Mouse (Mus musculus): ENCODE results near the gene Pld3.

DNA sequence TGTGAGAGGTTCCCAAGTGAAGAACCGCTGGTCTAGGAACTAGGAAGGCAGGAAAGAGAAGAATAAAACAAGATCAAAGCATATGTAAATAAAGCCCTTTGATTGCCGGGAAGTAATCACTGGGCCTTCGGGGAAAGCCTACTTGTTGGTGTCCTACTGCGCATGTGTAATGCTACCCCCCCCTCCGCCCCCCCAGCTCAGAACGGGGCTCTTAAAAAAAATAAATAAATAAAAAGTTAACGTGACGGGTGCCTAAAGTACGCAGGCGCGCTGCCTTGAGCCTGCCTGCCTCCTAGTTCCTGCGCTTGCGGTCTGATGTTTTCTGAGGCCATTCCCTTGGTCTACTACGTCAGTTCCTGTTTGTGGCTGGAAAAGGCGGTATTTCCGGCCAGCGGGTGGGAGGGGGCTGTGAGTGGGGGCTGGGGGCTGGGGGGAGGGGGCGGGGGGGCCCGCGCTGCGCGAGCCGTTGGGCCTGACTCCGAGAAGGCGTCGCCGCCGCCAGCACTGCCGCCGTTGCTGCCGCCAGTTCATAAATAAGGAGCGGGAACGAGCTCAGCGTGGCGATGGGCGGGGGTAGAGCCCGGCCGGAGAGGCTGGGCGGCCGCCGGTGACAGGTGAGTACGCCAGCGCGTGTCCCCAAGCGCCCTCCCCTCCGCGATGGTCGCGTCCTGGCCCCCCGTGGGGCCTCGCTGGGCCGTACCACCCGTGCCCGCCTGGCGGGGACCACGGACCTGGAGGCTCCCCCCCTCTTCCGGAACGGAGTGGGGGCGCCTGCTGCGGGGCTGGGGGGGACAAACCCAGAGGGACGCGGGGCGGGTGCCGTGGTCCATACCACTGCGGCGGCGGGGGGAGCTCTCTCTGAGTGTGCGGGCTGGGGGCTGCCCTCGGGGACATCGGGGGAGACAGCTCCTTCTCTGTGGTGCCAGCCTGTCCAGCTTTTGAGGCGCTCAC lies 38.5 kb upstream of the Pld3 start, which contains the start of gene Akt2:
- no peak for TF ChIP-seq CTCF (IDR thresholded peaks at IDR 0.05; ENCODE audit: low read depth)
- peak; percentile 66; the same call in 1 of the 2 replicates for TF ChIP-seq EP300 (IDR thresholded peaks at IDR 0.05; ENCODE audit: low read depth)
